Mouse (Mus musculus) lung, postnatal 14 days (tissue): ENCODE data around the gene Ifi27l2b.
"Not testable (repeated sequence)": the region's sequence is repeated elsewhere in the genome, so short reads cannot be mapped to it uniquely, and the experiment has no call there.

ENCODE experiments used
- DNase-seq: peaks from one replicate; pipeline ENCODE4 v3.0.0; 2021

Ifi27l2b gene

GRCm38 (mm10) chr12:103457140-103457539 is at the start of gene Ifi27l2b:
Ifi27l2b (minus strand) TSS chr12:103457223.
- DNase-seq, result no peak

- DNase-seq, result no peak
Observed at GRCm38 (mm10) chr12:103504402-103504801, 47.4 kb upstream of the Ifi27l2b start.

- no peak for DNase-seq
Observed at GRCm38 (mm10) chr12:103503300-103503699, 46.3 kb upstream of the Ifi27l2b start.

GRCm38 (mm10) chr12:103499261-103499660 is 42.2 kb upstream of the Ifi27l2b start:
- DNase-seq, result no peak

- no peak for DNase-seq
Observed at GRCm38 (mm10) chr12:103498768-103499167, 41.7 kb upstream of the Ifi27l2b start.

- peak; percentile 70 for DNase-seq
Observed at GRCm38 (mm10) chr12:103494486-103494885, 37.5 kb upstream of the Ifi27l2b start.

GRCm38 (mm10) chr12:103492767-103493166 is 35.7 kb upstream of the Ifi27l2b start:
- peak; percentile 87 for DNase-seq

GRCm38 (mm10) chr12:103491091-103491730 is 34.2 kb upstream of the Ifi27l2b start:
- DNase-seq, result no peak

GRCm38 (mm10) chr12:103487750-103488149 is 30.7 kb upstream of the Ifi27l2b start:
- no peak for DNase-seq

- DNase-seq, result peak; percentile 26
Observed at GRCm38 (mm10) chr12:103487276-103487675, 30.3 kb upstream of the Ifi27l2b start.

GRCm38 (mm10) chr12:103486726-103487125 is 29.7 kb upstream of the Ifi27l2b start:
- no peak for DNase-seq

GRCm38 (mm10) chr12:103484200-103484972 is 27.4 kb upstream of the Ifi27l2b start:
- DNase-seq, result not testable (repeated sequence)

- DNase-seq, result no peak
Observed at GRCm38 (mm10) chr12:103482781-103483180, 25.8 kb upstream of the Ifi27l2b start.

GRCm38 (mm10) chr12:103481671-103482070 is 24.6 kb upstream of the Ifi27l2b start:
- DNase-seq, result no peak

GRCm38 (mm10) chr12:103477461-103478015 is 20.5 kb upstream of the Ifi27l2b start:
- DNase-seq, result no peak

GRCm38 (mm10) chr12:103476779-103477389 is 19.9 kb upstream of the Ifi27l2b start:
- no peak for DNase-seq

- no peak for DNase-seq
Observed at GRCm38 (mm10) chr12:103474481-103474880, 17.5 kb upstream of the Ifi27l2b start.

- not testable (repeated sequence) for DNase-seq
Observed at GRCm38 (mm10) chr12:103456727-103457126, 296 bp downstream of the Ifi27l2b start.

- no peak for DNase-seq
Observed at GRCm38 (mm10) chr12:103453361-103453760, 3.7 kb downstream of the Ifi27l2b start.

- no peak for DNase-seq
Observed at GRCm38 (mm10) chr12:103445060-103445459, 12.0 kb downstream of the Ifi27l2b start.

- not testable (repeated sequence) for DNase-seq
Observed at GRCm38 (mm10) chr12:103444261-103444660, 12.8 kb downstream of the Ifi27l2b start.

- no peak for DNase-seq
Observed at GRCm38 (mm10) chr12:103443524-103443923, 13.5 kb downstream of the Ifi27l2b start, which contains the start of gene Ifi27l2a. Ifi27l2a (minus strand) TSS chr12:103443680.

- no peak for DNase-seq
Observed at GRCm38 (mm10) chr12:103437601-103438000, 19.4 kb downstream of the Ifi27l2b start.
